Mouse (Mus musculus) adipose tissue, adult 10 weeks (tissue): ENCODE data around the gene Zfp202. TPM values are rescaled to one million over a fixed set of nuclear protein-coding genes. Genes with fewer than 3 reads are reported as not detected.

Source experiments
- polyA plus RNA-seq: library from polyadenylated mRNA; stranded (reverse); fragments of 350-450 nt; fragmentation: Illumina TruSeq; extraction: RNeasy Lipid Tissue Mini Kit (QIAGEN cat#74804); gene quantifications from one replicate; pipeline ENCODE4 v1.2.3, GENCODE M21; 2014; ENCODE audit warnings: low read depth, low replicate concordance

The Zfp202 gene
- 2.9 TPM for polyA plus RNA-seq

DNA sequence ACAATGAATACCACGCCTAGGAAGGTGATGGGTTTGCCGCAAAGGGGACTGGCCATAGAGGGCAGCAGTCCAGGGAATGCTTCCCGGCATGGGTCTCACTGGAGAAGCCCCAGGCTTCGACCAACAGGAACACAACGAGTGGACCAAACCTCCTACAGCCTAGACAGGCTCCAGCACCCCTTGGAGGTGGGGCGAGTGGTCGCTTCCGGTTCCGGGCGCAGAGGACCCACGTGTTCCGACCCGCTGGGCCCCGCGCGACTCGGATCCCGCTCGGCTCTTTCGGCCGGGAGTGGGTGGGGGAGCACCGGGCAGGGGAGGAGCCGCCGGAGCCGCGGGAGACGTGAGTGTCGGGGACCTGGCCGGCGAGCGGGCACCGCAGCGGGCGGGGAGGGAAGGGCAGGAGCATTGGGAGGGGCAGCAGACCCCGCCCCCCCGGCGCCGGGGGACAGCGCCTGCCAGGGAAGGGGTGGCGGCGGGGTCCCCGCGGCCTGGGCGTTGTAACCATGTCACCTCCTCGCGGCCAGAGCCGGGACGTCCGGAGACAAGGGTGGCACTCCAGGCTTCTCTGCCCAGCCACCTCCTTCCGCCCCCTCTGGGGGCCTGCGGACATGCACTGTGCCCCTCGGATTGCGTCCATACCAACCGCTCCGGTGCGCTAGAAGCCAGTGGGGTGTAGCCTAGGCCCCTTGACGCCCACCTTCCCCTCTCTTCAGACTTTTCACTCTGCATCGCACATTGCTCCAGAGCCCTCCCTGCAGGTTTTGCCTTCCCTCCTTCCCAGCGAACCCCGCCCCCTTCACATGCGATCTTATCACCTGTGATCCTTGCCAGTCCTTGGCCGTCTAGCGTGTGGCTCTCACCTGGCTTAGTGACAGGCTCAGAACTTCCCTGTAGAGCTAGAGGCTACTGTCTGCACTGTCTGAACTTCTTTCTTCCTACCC, at the start of gene Zfp202:
Zfp202 (plus strand) TSS at position 219 of the 941 bp plus-strand sequence.

DNA sequence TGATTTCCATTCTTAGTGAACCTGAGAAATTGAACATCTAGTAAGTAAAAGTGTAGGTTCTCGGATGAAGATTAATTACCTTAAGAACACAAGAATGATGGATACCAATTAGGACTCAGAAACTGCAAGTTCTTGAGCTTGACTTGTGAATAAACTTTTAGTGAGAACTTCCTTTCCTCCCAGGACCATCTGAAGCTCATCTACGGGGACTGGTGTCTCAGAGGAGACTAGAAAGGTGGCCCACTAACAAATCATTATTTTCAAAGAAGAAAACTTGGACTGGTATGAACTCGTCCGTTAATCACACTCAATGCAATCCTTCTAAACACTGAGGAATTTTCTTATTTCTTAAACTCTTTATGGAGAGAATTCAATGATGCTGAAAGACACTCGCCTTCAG, 11.5 kb upstream of the Zfp202 start, which contains the start of gene Olfr986:
Olfr986 (plus strand) TSS at position 301 of the 400 bp plus-strand sequence.

Other genes starting within 250 kb of the Zfp202 start
- gene Olfr975, start 240.3 kb upstream of the Zfp202 start, polyA plus RNA-seq, result not detected
- gene Olfr976, start 231.2 kb upstream of the Zfp202 start, polyA plus RNA-seq, result not detected
- gene Olfr978, start 200.2 kb upstream of the Zfp202 start, polyA plus RNA-seq, result not detected
- not detected for gene Olfr979, start 188.9 kb upstream of the Zfp202 start, polyA plus RNA-seq
- gene Olfr980, start 182.7 kb upstream of the Zfp202 start, polyA plus RNA-seq, result not detected
- gene Olfr981, start 170.9 kb upstream of the Zfp202 start, polyA plus RNA-seq, result not detected
- gene Olfr982, start 118.5 kb upstream of the Zfp202 start, polyA plus RNA-seq, result not detected
- not detected for gene Olfr983, start 98.7 kb upstream of the Zfp202 start, polyA plus RNA-seq
- gene Olfr984, start 78.1 kb upstream of the Zfp202 start, polyA plus RNA-seq, result not detected
- not detected for gene Olfr985, start 62.1 kb upstream of the Zfp202 start, polyA plus RNA-seq
- 1.7 TPM for gene Tmem225, start 44.2 kb upstream of the Zfp202 start, polyA plus RNA-seq
- not detected for gene Olfr986, start 11.4 kb upstream of the Zfp202 start, polyA plus RNA-seq
- 3.3 TPM for gene Scn3b, start 76.9 kb downstream of the Zfp202 start, polyA plus RNA-seq